Mouse (Mus musculus) neural tube, embryonic 11.5 days (tissue): ENCODE measurements around the gene Rtkn. TPM values are rescaled to one million over a fixed set of nuclear protein-coding genes. Genes with fewer than 3 reads are reported as not detected.

Experiments
- ATAC-seq: fragments of 200-750 bp; cut with Nextera tagmentation; 2 replicates; pipeline ENCODE4 v1.8.0; 2017; ENCODE audit warnings: moderate number of reproducible peaks, mild to moderate bottlenecking, moderate TSS enrichment, moderate library complexity; ENCODE audit not compliant: insufficient read depth, low FRiP score, low TSS enrichment
- DNase-seq: peaks from one replicate; pipeline ENCODE4 v3.0.0-alpha.2; 2015; ENCODE audit warnings: low spot score
- H3K27ac ChIP-seq: fragments of 300-500 bp; sonication (generic); 2 replicates; pipeline ENCODE4 v1.5.1; 2014; ENCODE audit warnings: low read depth, mild to moderate bottlenecking, low read length
- H3K27me3 ChIP-seq: fragments of 300-500 bp; sonication (generic); 2 replicates; pipeline ENCODE4 v1.6.1; 2014; ENCODE audit warnings: mild to moderate bottlenecking, low read length, mixed read lengths; ENCODE audit not compliant: control insufficient read depth, insufficient read depth
- H3K36me3 ChIP-seq: fragments of 300-500 bp; sonication (generic); 2 replicates; pipeline ENCODE4 v1.6.1; 2014; ENCODE audit warnings: mild to moderate bottlenecking, low read length, moderate library complexity, mixed read lengths; ENCODE audit not compliant: control insufficient read depth, insufficient read depth
- H3K4me1 ChIP-seq: fragments of 300-500 bp; sonication (generic); 2 replicates; pipeline ENCODE4 v1.6.1; 2014; ENCODE audit warnings: low read length, mixed read lengths; ENCODE audit not compliant: control insufficient read depth, insufficient read depth
- H3K4me2 ChIP-seq: fragments of 300-500 bp; sonication (generic); 2 replicates; pipeline ENCODE4 v1.6.1; 2014; ENCODE audit warnings: low read depth, mild to moderate bottlenecking, moderate library complexity
- H3K4me3 ChIP-seq: fragments of 300-500 bp; sonication (generic); 2 replicates; pipeline ENCODE4 v1.5.1; 2014; ENCODE audit warnings: low read depth, low read length
- H3K9ac ChIP-seq: fragments of 300-500 bp; sonication (generic); 2 replicates; pipeline ENCODE4 v1.6.1; 2014; ENCODE audit warnings: mild to moderate bottlenecking, low read length
- H3K9me3 ChIP-seq: fragments of 300-500 bp; sonication (generic); 2 replicates; pipeline ENCODE4 v1.6.1; 2016; ENCODE audit warnings: low read length; ENCODE audit not compliant: control insufficient read depth
- WGBS: fragments of 180-500 bp; shearing (Covaris S2); extraction: QIAGEN DNeasy Blood & Tissue Kit; methylation state at CpG from one replicate; pipeline ENCODE4 v1.1.7; 2014; 5-methylcytosine and 5-hydroxymethylcytosine counted together
- polyA plus RNA-seq: library from polyadenylated mRNA; unstranded; fragments of >200 nt; fragmentation: Nextera tagmentation; extraction: Ambion mirVana; gene quantifications from 2 replicates; pipeline ENCODE4 v1.2.1, GENCODE M21; 2014

Rtkn gene
- 20.6 and 22.1 TPM in 2 replicates for polyA plus RNA-seq

DNA sequence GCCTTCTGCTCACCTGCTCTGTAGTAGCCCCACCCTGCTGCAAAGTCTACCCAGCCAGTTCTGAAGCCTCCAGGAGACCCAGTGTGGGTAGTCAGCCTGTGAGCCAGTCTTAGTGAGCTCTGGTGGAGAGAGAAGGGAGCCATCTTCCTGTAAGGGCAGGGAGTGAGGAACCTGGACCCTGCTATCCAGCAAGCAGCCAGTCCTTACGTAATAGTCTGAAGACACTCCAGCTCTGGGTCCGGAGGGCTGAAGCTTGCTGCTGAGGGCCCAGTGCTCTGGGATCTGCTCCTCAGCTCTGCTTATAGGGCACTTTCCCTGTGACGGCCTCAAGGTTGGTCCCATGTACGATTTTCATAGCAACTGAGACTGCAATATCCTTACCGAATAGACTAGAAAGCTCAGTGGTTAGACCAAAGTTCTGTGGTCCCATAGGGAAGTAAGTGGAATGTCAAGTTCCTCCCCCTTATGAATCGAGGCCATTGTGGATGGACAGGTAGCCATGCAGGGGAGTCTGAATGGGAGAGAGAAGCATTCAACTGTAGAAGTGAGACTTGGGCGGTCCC lies at the start of gene Rtkn:
Gene Rtkn (plus strand): TSS at position 513 of the 563 bp plus-strand sequence.
- 57% methylated on average over 7 of the region's 7 CpGs for WGBS
- DNase-seq (no peak), ATAC-seq (no peak)
- Histone ChIP-seq H3K9me3 (no peaks in the 10 kb centered on the region), H3K27me3 (no peaks in the 10 kb centered on the region), H3K4me1 (peaks cover 21% of the 10 kb centered on the region), H3K27ac (no peak within 1 kb of the TSS), H3K9ac (peak within 1 kb of the TSS; percentile 98), H3K4me3 (peak within 1 kb of the TSS; percentile 58), H3K4me2 (peak within 1 kb of the TSS; percentile 91), H3K36me3 (no peaks in the 10 kb centered on the region)

DNA sequence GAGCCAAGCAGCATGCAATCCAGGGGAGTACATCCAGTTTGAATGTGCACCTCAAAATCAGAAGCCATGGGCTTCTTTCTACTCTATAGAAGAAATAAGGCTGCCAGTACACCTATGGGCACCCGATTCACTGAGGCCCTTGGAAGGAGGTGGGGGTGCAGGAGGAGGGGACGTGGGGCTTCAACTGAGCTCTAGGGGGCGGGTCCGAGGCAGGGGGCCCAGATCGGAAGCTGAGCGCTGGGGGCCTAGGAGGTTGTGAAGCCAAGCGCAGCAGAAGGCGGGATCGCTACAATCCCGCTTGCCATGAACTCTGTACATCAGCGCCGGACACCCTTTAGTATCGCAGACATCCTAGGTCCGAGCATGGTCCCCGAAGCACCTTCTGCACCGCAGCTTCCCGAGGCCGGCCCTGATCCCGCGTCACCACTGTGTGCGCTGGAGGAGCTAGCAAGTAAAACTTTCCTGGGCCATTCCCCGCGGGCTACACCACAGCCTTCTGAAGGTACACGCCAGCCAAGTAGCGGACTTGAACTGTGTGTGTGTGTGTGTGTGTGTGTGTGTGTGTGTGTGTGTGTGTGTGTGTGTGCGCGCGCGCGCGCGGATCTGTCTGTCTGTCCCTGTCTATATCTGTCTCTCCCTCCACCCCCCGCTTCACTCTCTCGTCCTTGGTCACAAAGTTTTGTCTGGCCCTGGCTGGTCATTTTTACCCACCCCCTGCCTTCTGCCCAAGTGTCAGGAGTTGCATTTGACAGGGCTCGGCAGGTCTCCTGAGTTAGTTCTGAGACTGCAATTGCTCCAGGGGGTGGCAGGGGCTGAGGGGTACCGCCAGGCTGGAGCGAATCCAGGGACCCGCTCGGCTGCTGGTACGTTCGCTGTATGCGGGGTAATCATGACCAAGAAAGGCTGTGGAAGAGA lies 48.9 kb upstream of the Rtkn start, which contains the start of gene Lbx2:
Gene Lbx2 (plus strand): TSS at position 247 of the 915 bp plus-strand sequence.
- WGBS: 2% methylated on average over 42 of the region's 42 CpGs
- Histone ChIP-seq H3K9ac (0 out of 2 replicates have a peak within 1 kb of the TSS, but pooled peaks have one; percentile 11), H3K4me3 (peak within 1 kb of the TSS; percentile 19; the same call in 1 of the 2 replicates)

DNA sequence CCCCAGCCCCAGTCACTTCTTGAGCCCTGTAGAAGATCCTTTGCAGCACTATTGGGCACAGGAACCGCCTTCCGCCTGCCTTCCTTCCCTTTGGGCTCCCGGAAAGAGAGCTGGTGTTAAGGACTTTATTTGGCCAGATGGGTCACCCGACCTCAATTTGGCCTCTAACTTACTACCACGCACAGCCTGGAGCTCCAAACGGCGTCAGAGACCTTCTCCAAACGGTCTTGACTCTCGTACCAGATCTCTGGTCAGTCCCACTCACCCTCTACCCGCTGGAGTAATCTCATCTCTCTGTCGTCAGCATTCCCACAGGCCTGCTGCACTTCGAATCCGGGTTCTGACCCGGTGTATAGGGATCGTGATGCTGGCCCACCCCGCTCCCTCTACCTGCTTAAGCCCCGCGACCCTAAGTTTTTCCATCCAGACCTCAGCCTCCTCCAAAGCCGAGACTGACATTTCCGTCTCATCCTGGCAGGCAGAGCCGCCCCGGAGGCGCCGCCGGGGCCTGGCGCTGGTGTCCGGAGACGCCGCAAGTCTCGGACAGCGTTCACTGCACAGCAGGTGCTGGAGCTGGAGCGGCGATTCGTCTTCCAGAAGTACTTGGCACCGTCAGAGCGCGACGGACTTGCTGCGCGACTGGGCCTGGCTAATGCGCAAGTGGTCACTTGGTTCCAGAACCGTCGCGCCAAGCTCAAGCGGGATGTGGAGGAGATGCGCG lies 47.9 kb upstream of the Rtkn start:
- Histone ChIP-seq H3K9me3 (no peaks in the 10 kb centered on the region), H3K27me3 (peaks cover 62% of the 10 kb centered on the region), H3K4me2 (peak overlapping the region; percentile 31), H3K36me3 (no peaks in the 10 kb centered on the region), H3K4me3 (peak overlapping the region; percentile 19; the same call in 1 of the 2 replicates), H3K4me1 (peaks cover 8% of the 10 kb centered on the region; the same call in 1 of the 2 replicates), H3K9ac (no peak overlapping the region), H3K27ac (no peak overlapping the region)
- DNase-seq: peak; percentile 56
- WGBS: 1% methylated on average over 47 of the region's 47 CpGs
- ATAC-seq: no peak

More for the DNA sequence above, 48.9 kb upstream of the Rtkn start, which contains the start of gene Lbx2:
- Histone ChIP-seq H3K27ac (no peak within 1 kb of the TSS), H3K4me2 (peak within 1 kb of the TSS; percentile 31; the same call in 1 of the 2 replicates), H3K36me3 (no peaks in the 10 kb centered on the region; the same call in 1 of the 2 replicates), H3K9me3 (no peaks in the 10 kb centered on the region), H3K4me1 (peaks cover 8% of the 10 kb centered on the region; the same call in 1 of the 2 replicates), H3K27me3 (peaks cover 62% of the 10 kb centered on the region)
- ATAC-seq (no peak), DNase-seq (no peak)

DNA sequence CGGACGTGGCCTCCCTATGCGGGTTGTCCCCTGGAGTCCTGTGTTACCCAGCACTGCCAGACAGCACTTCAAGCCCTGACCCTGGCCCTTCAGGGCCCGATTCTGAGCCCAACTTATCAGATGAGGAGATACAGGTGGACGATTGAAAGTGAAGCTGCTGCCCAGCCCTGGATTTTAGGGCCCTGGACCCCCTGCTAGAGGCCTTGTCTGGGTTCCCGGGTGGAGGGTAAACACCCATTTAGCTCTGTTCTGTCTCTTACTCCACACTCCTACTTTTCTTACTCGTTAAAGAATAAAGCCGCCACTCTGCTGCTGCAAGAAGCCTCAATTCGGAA lies 47.4 kb upstream of the Rtkn start:
- Histone ChIP-seq H3K9me3 (no peaks in the 10 kb centered on the region), H3K4me2 (peak overlapping the region; percentile 31), H3K4me1 (peaks cover 8% of the 10 kb centered on the region; the same call in 1 of the 2 replicates), H3K36me3 (no peaks in the 10 kb centered on the region), H3K9ac (no peak overlapping the region), H3K4me3 (no peak overlapping the region), H3K27me3 (peaks cover 62% of the 10 kb centered on the region), H3K27ac (no peak overlapping the region)
- ATAC-seq: no peak
- WGBS: 7% methylated on average over 9 of the region's 9 CpGs
- no peak for DNase-seq

DNA sequence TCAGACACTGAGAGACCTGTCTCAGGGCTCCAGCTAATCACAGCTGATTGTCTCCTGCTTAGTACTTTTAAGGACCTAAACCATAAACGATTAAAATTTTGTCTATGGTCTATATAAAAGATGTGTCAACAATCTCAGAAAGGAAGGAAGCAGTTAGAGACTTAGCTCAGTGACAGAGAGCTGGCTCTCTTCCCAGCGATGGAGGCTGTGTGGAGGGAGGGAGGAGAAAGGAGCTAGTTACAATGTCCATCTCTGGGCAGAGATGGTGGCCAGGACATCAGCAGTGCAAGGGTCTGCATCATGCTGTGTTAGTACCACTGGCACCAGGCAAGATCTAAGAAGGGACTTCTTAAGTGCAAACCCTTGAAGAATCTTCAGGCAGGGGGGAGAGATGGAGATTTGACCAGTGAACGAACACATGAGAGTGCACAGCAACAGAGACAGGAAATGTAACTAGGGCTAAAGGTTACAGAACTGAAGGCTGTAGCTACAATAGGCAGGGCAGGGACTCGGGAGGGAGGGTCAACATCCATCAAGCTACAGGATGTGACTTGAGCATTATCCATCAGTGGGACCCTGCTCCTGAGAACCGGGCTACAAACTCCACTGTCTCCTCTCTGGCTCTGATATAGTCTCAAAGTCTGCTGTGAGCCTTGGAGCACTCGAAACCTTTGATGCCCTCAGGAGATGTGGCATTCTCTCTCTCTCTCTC lies 42.7 kb upstream of the Rtkn start:
- H3K27me3 ChIP-seq: peaks cover 19% of the 10 kb centered on the region
- DNase-seq (no peak), ATAC-seq (no peak)
- no peak overlapping the region for H3K4me3 ChIP-seq
- no peaks in the 10 kb centered on the region for H3K36me3 ChIP-seq
- H3K9me3 ChIP-seq: no peaks in the 10 kb centered on the region
- H3K9ac ChIP-seq: no peak overlapping the region
- no peak overlapping the region for H3K4me2 ChIP-seq
- 41% methylated on average over 6 of the region's 6 CpGs for WGBS
- no peak overlapping the region for H3K27ac ChIP-seq
- H3K4me1 ChIP-seq: no peaks in the 10 kb centered on the region

DNA sequence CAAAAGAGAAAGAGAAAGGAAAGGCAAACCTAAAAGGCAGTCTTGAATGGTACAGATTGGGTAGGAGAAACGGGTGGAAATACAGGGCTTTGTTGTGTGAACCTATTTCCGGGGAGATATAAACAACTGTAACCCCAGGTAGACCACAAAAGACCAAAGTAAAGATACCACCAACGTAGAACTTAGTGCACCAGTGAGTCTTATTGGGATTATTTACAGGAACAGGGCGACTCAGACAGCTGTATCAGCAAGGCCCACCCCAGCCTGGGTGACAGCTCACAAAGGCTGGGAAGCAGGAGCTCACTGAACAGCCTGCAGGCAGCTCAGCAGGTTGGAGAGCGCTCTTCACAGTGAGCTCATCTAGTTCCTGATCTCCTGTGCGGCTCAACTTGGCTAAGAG lies 39.3 kb upstream of the Rtkn start:
- no peak for ATAC-seq
- Histone ChIP-seq H3K4me2 (no peak overlapping the region), H3K27me3 (no peaks in the 10 kb centered on the region), H3K27ac (no peak overlapping the region), H3K4me1 (no peaks in the 10 kb centered on the region), H3K4me3 (no peak overlapping the region), H3K9ac (no peak overlapping the region), H3K9me3 (no peaks in the 10 kb centered on the region), H3K36me3 (no peaks in the 10 kb centered on the region)
- DNase-seq: no peak
- WGBS: 51% methylated on average over 6 of the region's 6 CpGs

DNA sequence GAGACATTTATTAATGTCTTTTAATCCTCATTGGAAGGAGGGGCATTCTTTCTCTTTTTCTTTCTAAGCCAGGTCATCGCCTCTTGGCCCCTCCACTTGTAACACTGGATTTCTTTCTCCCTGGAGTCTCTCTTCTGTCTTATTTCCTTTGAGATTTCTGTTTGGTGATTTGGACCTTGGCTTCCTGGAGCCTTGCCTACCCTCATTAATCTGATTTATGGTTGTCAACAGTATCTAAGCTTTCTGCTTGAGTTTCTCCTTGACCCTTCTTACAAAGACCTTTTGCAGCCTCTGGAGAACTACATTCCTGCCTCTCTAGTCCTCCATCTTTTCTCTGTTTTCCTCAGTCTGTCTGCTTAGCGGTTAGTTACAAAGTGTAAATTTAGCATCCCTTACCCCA lies 36.9 kb upstream of the Rtkn start:
- Histone ChIP-seq H3K9me3 (no peaks in the 10 kb centered on the region), H3K36me3 (no peaks in the 10 kb centered on the region), H3K4me3 (no peak overlapping the region), H3K4me1 (peaks cover 6% of the 10 kb centered on the region), H3K9ac (no peak overlapping the region), H3K27me3 (0 out of 2 replicates have a peak, but pooled peaks cover 2% of the 10 kb centered on the region), H3K4me2 (no peak overlapping the region), H3K27ac (no peak overlapping the region)
- no peak for ATAC-seq
- no peak for DNase-seq
- 74% methylated on average over 2 of the region's 2 CpGs for WGBS

DNA sequence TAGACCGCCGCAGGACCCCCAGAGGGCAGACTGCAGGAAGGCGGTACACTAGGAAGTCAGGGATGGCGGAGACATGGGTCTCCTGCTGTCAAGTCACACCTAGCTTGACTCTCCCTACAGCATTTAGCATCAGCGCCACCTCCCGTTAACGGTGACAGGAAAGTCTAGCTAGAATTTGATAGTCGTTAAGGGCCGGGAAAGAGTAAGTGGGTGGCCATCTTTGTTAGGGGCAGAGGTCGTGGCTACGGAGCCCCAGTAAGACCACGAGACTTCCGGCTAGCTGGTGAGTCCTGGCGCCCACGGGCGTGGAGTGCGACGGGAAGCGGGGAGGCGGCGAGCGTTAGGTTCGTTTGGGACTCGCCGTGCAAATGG lies 34.0 kb upstream of the Rtkn start, which contains the start of the genes Ccdc142 and Gm42688:
Gene Ccdc142 (plus strand): TSS at position 286 of the 372 bp plus-strand sequence.
Gene Gm42688 (plus strand): TSS at position 302 of the 372 bp plus-strand sequence.
- Histone ChIP-seq H3K27me3 (0 out of 2 replicates have a peak, but pooled peaks cover 2% of the 10 kb centered on the region), H3K9ac (peak within 1 kb of the TSS; percentile 83), H3K27ac (peak within 1 kb of the TSS; percentile 70), H3K4me2 (peak within 1 kb of the TSS; percentile 98), H3K9me3 (no peaks in the 10 kb centered on the region), H3K36me3 (no peaks in the 10 kb centered on the region), H3K4me3 (peak within 1 kb of the TSS; percentile 70), H3K4me1 (peaks cover 6% of the 10 kb centered on the region)
- ATAC-seq (peak; percentile 82), DNase-seq (peak; percentile 88)
- under 1% methylated on average over 25 of the region's 25 CpGs for WGBS
